Mouse (Mus musculus) embryonic facial prominence, embryonic 14.5 days (tissue): Measurements from ENCODE around the gene Oxgr1. TPM values are rescaled to one million over a fixed set of nuclear protein-coding genes. Genes with fewer than 3 reads are reported as not detected.
"Not testable (repeated sequence)": the region's sequence is repeated elsewhere in the genome, so short reads cannot be mapped to it uniquely, and the experiment has no call there.

ENCODE experiments used
- ATAC-seq: fragments of 200-750 bp; cut with Nextera tagmentation; 2 replicates; pipeline ENCODE4 v1.8.0; 2017; ENCODE audit warnings: low read depth, moderate number of reproducible peaks, moderate TSS enrichment
- DNase-seq: peaks from one replicate; pipeline ENCODE4 v3.0.0-alpha.2; 2015; ENCODE audit warnings: low spot score
- H3K27ac ChIP-seq: fragments of 300-500 bp; sonication (generic); replicated peaks from 2 replicates; pipeline ENCODE4 v1.5.1; 2014; ENCODE audit warnings: low read depth, mild to moderate bottlenecking, low read length, moderate library complexity
- H3K27me3 ChIP-seq: fragments of 300-500 bp; sonication (generic); replicated peaks from 2 replicates; pipeline ENCODE4 v1.6.1; 2014; ENCODE audit warnings: low read length; ENCODE audit not compliant: control insufficient read depth, insufficient read depth
- H3K36me3 ChIP-seq: fragments of 300-500 bp; sonication (generic); 2 replicates; pipeline ENCODE4 v1.6.1; 2014; ENCODE audit warnings: low read length, mixed read lengths; ENCODE audit not compliant: control insufficient read depth, insufficient read depth
- H3K4me1 ChIP-seq: fragments of 300-500 bp; sonication (generic); 2 replicates; pipeline ENCODE4 v1.6.1; 2014; ENCODE audit warnings: antibody characterized with exemption, low read length; ENCODE audit not compliant: control insufficient read depth, insufficient read depth
- H3K4me2 ChIP-seq: fragments of 300-500 bp; sonication (generic); 2 replicates; pipeline ENCODE4 v1.6.1; 2014; ENCODE audit warnings: low read depth, mild to moderate bottlenecking, low read length, moderate library complexity, mixed read lengths
- H3K4me3 ChIP-seq: fragments of 300-500 bp; sonication (generic); 2 replicates; pipeline ENCODE4 v1.5.1; 2014; ENCODE audit warnings: low read depth, mild to moderate bottlenecking, low read length
- H3K9ac ChIP-seq: fragments of 300-500 bp; sonication (generic); 2 replicates; pipeline ENCODE4 v1.6.1; 2014; ENCODE audit warnings: low read depth, mild to moderate bottlenecking, low read length, moderate library complexity, mixed read lengths
- H3K9me3 ChIP-seq: fragments of 300-500 bp; sonication (generic); 2 replicates; pipeline ENCODE4 v1.6.1; 2016; ENCODE audit warnings: low read length; ENCODE audit not compliant: control insufficient read depth
- whole genome bisulfite sequencing: fragments of 180-500 bp; shearing (Covaris S2); extraction: QIAGEN DNeasy Blood & Tissue Kit; methylation state at CpG from one replicate; pipeline ENCODE4 v1.1.7; 2014; 5-methylcytosine and 5-hydroxymethylcytosine counted together
- polyA plus RNA-seq: library from polyadenylated mRNA; unstranded; fragments of >200 nt; fragmentation: Nextera tagmentation; extraction: Ambion mirVana; gene quantifications from 2 replicates; pipeline ENCODE4 v1.2.1, GENCODE M21; 2014

Oxgr1 gene
- polyA plus RNA-seq, 1 experiment from 2014 or later: not detected

DNA sequence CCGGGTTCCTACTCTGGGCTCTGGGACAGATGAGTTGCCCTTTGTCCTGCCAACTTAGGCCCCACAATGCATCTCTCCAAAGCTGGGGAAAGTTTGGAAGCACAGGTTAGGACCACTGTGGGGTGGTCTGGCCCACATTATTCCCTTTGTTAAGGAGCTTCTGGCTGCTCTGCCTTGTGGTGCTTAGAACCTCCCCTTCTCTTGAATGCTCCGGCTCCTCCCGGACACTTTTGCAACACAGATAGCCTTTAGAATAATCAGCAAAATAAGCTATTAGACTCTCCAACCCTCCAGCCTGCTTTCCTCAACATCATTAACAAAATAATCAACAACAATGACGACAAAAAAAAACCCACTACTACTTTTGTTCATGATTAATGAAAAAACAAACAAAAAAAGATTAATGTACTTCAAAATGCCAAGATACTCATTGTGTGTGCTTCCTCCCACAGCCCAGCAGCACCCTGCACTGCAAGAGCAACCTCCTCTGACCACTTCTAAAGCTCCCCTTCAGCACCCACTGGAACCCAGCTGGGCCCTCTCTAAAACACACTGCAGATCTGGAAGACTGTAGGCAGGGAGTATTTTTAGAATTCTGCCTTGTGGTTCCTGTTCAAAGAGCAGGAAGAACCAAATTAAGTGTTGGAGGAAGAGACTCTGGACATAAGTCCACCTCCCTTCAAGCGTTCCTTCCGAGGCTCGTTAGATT is 53.1 kb downstream of the Oxgr1 start:
- Histone ChIP-seq H3K27me3 (no peaks in the 10 kb centered on the region), H3K4me2 (no peak overlapping the region), H3K9me3 (no peaks in the 10 kb centered on the region), H3K27ac (no peak overlapping the region), H3K36me3 (no peaks in the 10 kb centered on the region), H3K9ac (no peak overlapping the region), H3K4me3 (no peak overlapping the region), H3K4me1 (no peaks in the 10 kb centered on the region)
- ATAC-seq (no peak), DNase-seq (no peak)
- 77% methylated on average over 7 of the region's 7 CpGs for WGBS

DNA sequence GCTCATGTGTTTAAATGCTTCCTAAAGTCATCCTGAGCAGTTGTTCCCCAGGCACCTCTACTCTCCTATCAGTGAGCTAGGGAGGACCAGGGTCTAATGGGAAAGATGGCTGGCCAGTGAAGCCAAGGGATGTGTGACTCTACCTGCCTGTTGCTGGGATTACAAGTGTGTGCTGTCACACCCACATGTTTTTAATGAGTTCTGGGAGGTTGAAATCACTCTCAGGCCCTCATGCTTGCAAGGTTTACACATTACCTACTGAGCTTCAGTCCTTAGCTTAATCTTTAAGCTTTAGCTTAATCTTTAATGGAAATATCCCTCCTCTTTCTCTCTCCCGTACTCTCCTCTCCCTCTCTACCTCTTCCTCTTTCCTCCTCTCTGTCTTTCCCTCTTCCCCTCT is 55.0 kb downstream of the Oxgr1 start:
- 80% methylated on average over 1 of the region's 1 CpGs for WGBS

DNA sequence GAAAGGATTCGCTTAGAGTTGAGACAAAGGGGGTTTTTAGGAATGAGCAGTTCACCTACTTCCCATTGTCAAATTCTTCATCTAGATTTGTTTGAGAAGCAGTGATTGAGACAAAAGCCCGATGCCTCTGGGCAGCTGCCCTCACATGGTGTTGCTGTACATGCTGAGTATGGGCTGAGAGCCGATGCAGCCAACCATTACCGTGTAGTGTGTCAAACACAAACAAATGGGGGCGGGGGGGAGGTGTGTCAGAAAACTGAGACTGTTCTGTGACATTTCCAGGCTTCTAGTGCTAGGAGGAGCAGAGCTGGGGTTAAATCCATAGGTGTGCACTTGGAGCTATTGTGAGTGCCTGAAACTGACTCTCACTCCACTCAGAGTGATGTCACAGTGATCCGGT is 55.5 kb downstream of the Oxgr1 start:
- Histone ChIP-seq H3K4me3 (no peak overlapping the region), H3K4me1 (no peaks in the 10 kb centered on the region), H3K9me3 (no peaks in the 10 kb centered on the region), H3K27me3 (no peaks in the 10 kb centered on the region), H3K9ac (no peak overlapping the region), H3K4me2 (no peak overlapping the region), H3K27ac (no peak overlapping the region), H3K36me3 (no peaks in the 10 kb centered on the region)
- no peak for DNase-seq
- WGBS: 75% methylated on average over 6 of the region's 6 CpGs
- no peak for ATAC-seq

More for the DNA sequence above, 55.0 kb downstream of the Oxgr1 start:
- no peak overlapping the region for H3K27ac ChIP-seq
- H3K4me3 ChIP-seq: no peak overlapping the region
- H3K9me3 ChIP-seq: no peaks in the 10 kb centered on the region
- no peak overlapping the region for H3K9ac ChIP-seq
- H3K4me1 ChIP-seq: no peaks in the 10 kb centered on the region
- DNase-seq (no peak), ATAC-seq (no peak)
- H3K4me2 ChIP-seq: no peak overlapping the region
- H3K27me3 ChIP-seq: no peaks in the 10 kb centered on the region
- H3K36me3 ChIP-seq: no peaks in the 10 kb centered on the region

DNA sequence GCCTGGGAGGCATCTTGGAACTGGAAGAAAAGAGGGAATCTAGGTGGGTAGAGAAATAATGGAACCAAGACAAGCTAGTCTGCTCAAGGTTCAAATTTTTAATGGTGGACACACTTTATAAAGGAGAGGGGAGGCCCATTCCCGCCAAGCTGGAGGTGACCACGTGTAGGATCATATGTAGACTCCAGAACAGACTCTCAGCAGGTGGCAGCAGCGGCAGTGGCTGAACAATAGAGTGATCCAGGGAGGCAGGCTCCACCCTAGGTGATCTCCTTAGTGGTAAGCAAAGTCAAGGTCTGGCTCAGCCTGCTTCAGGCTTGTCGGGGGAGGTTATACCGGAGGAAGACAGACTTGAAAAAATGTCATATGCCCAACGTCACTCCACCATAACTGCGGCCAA is 55.9 kb downstream of the Oxgr1 start:
- H3K4me1 ChIP-seq, ATAC-seq: not testable (repeated sequence)

DNA sequence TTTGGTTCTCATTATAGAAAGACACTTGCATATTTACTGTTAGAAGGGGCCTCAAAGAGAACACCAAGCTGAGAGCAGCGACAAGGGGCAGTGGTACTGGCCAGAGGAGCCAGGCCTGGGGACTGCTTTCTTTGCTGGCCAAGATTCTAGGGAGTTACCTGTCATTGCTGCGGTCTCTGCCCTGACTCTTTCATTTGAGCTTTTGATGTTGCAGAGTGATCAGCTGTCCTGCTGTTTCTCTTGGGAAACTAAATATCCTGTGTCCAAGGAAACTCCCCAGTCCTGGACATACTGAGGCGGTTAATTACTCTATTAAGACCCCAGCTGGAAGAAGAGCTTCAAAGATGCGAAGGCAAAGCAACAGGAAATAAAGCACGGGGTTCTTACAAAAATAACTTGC is 60.9 kb downstream of the Oxgr1 start:
- ATAC-seq (no peak), DNase-seq (no peak)
- WGBS: 45% methylated on average over 5 of the region's 5 CpGs
- Histone ChIP-seq H3K9me3 (no peaks in the 10 kb centered on the region), H3K4me3 (no peak overlapping the region), H3K27ac (no peak overlapping the region), H3K36me3 (no peaks in the 10 kb centered on the region), H3K4me1 (no peaks in the 10 kb centered on the region), H3K4me2 (no peak overlapping the region), H3K9ac (no peak overlapping the region), H3K27me3 (no peaks in the 10 kb centered on the region)

More for the DNA sequence above, 55.9 kb downstream of the Oxgr1 start:
- not testable (repeated sequence) for H3K9ac ChIP-seq, H3K27me3 ChIP-seq, H3K27ac ChIP-seq, H3K36me3 ChIP-seq, H3K9me3 ChIP-seq, H3K4me3 ChIP-seq, DNase-seq, H3K4me2 ChIP-seq
- 80% methylated on average over 7 of the region's 7 CpGs for WGBS

DNA sequence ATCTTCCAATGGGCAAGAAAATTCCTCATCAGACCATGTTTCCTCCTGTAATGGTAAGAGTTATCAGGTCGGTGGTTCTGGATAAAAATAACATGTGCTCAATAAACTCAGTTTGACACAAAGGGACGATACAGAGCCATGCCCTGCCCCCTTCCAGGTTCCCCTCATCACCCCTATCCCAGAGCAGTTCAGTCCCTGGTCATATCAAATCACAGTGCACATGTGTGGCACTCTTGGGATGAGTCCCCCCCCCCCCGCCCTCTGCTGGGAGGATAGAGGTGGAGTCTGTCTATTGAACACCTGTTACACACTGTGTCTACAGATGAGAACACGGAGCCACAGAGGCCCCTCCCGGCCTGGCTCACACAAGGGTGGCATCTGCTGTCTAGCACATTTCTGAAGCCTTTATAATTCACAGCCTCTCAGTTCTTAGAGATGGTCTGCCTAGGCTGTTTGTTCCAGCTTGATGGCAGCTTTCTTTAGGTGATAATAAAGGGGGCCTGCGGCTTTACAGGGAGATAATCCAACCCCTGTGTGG is 61.5 kb downstream of the Oxgr1 start:
- H3K9me3 ChIP-seq: no peaks in the 10 kb centered on the region
- ATAC-seq (no peak), DNase-seq (peak; percentile 16)
- H3K4me1 ChIP-seq: no peaks in the 10 kb centered on the region
- H3K4me3 ChIP-seq: no peak overlapping the region
- 62% methylated on average over 6 of the region's 6 CpGs for WGBS
- H3K36me3 ChIP-seq: no peaks in the 10 kb centered on the region
- no peak overlapping the region for H3K27ac ChIP-seq
- H3K4me2 ChIP-seq: no peak overlapping the region
- no peak overlapping the region for H3K9ac ChIP-seq
- H3K27me3 ChIP-seq: no peaks in the 10 kb centered on the region

Other genes with a start within 250 kb of the Oxgr1 start
- 157 and 162 TPM in 2 replicates for gene Mbnl2, start 233.2 kb upstream of the Oxgr1 start, polyA plus RNA-seq